Mouse (Mus musculus): ENCODE results near the gene Fbxw21. TPM values are rescaled to one million over a fixed set of nuclear protein-coding genes. Genes with fewer than 3 reads are reported as not detected.

The Fbxw21 gene
- total RNA-seq, 2 experiments from 2014 or later, result not detected

Other genes with a start within 250 kb of the Fbxw21 start
- gene Tmem89, start 247.4 kb downstream of the Fbxw21 start, total RNA-seq (2021), result not detected
- 100 to 1,000 TPM; 632 to 663 TPM for gene Uqcrc1, start 225.4 kb downstream of the Fbxw21 start, total RNA-seq (2021)
- 1 to 10 TPM; 3.9 to 6.0 TPM for gene Col7a1, start 208.5 kb downstream of the Fbxw21 start, total RNA-seq (2021)
- 1 to 10 TPM in 1 of 2 experiments, not detected in 1; 1.1 TPM for gene Ucn2, start 176.0 kb downstream of the Fbxw21 start, total RNA-seq (2021)
- 10 to 100 TPM in 1 of 2 experiments, 1 to 10 TPM in 1; 4.8 to 13.2 TPM for gene Pfkfb4, start 170.3 kb downstream of the Fbxw21 start, total RNA-seq (2021)
- 100 to 1,000 TPM; 122 to 128 TPM for gene Shisa5, start 123.5 kb downstream of the Fbxw21 start, total RNA-seq (2021)
- 10 to 100 TPM; 19.7 to 23.4 TPM for gene Trex1, start 102.3 kb downstream of the Fbxw21 start, total RNA-seq (2021)
- gene Atrip, start 87.9 kb downstream of the Fbxw21 start, total RNA-seq (2021), result 10 to 100 TPM; 16.3 to 18.3 TPM
- gene Ccdc51, start 79.5 kb downstream of the Fbxw21 start, total RNA-seq (2021), result 10 to 100 TPM; 15.6 to 20.1 TPM
- gene Tma7, start 79.5 kb downstream of the Fbxw21 start, total RNA-seq (2021), result 100 to 1,000 TPM; 384 to 426 TPM
- gene Plxnb1, start 66.7 kb downstream of the Fbxw21 start, total RNA-seq (2021), result 100 to 1,000 TPM in 1 of 2 experiments, 10 to 100 TPM in 1; 82.7 to 123 TPM
- not detected for gene Fbxw13, start 33.9 kb upstream of the Fbxw21 start, total RNA-seq (2021)
- not detected for gene Fbxw20, start 72.7 kb upstream of the Fbxw21 start, total RNA-seq (2021)
- not detected for gene Fbxw14, start 125.6 kb upstream of the Fbxw21 start, total RNA-seq (2021)
- gene Fbxw28, start 177.6 kb upstream of the Fbxw21 start, total RNA-seq (2021), result not detected
- not detected for gene Fbxw22, start 242.3 kb upstream of the Fbxw21 start, total RNA-seq (2021)